ENCODE assay signal across 26 mouse cellular contexts in the genomic region with DNA sequence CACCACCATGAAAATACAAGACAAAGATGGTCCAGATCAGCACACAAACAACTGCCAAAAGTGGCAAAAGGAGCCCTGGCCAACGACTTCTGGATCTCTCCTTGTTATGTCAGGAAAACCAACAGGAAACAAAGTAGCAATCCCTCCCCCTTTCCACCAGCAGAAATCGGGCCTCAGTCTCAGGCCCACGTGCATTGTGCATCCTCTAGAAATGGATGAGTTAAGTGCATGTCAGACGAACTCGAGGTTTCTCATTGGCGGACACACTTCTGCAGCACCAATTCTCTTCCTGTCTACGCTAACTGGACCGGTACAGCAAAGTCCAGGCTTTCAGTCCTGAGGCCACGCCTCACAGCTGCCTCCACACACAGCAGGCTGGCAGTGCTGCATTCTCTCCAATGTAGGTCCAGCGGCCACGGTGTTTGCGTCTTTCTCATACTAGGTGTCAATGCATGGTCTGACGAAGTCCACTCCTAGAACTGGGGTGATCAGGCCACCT. TPM values are rescaled to one million over a fixed set of nuclear protein-coding genes. Genes with fewer than 3 reads are reported as not detected.
DNase-seq lines count a peak whose midpoint lies in the region; ATAC-seq lines count a peak whose summit lies in the region.
"Had no signal": no experiment of that assay in that cellular context is flagged by ENCODE, and none has a peak within 500 bp of the region (broad histone marks: within the 10 kb centered on the region; RNA-seq: fewer than 3 reads in every experiment).

No protein-coding gene starts in this region.

- H3K27me3 ChIP-seq in heart, embryonic 15.5 days, result no peaks in the 10 kb centered on the region
- no peaks in the 10 kb centered on the region for H3K27me3 ChIP-seq in kidney, embryonic 16.5 days (ENCODE audit: insufficient read depth, low read length)
- H3K27me3 ChIP-seq: embryonic facial prominence, embryonic 12.5 days; hindbrain, embryonic 12.5 days; kidney, embryonic 15.5 days; limb, embryonic 15.5 days; liver, embryonic 15.5 days; midbrain, embryonic 15.5 days; neural tube, embryonic 13.5 days had no signal

- peak; percentile 94 for DNase-seq in heart, adult 11 months
- DNase-seq in heart, adult 8-10 months (ENCODE audit: low spot score), result no peak
- no peak for DNase-seq in heart, postnatal 10 days
- DNase-seq in kidney, postnatal 4 days, result no peak
- DNase-seq in testis, postnatal 14 days (ENCODE audit: low spot score), result peak; percentile 58
- DNase-seq: adrenal gland, postnatal 14 days; cerebellum, adult 2 months; cerebellum, postnatal 25 days; layer of hippocampus, adult 9-11 months; lung, postnatal 4 days; retina, postnatal 1 day; right cerebral cortex, postnatal 25 days; spleen, adult 18-20 months; thymus, adult 18-20 months; thymus, postnatal 4 days had no signal

- no peak for ATAC-seq in heart, embryonic 15.5 days (replicated peaks; ENCODE audit: insufficient number of reproducible peaks, insufficient read depth, low FRiP score, low read depth)
- no peak for ATAC-seq in kidney, embryonic 16.5 days (ENCODE audit: low FRiP score, low TSS enrichment)
- ATAC-seq: CD4-positive, CD25-positive, alpha-beta regulatory T cell, adult 4 months; midbrain, embryonic 15.5 days had no signal

- intact Hi-C loops in heart, postnatal 10 days (cut with DNase I), result loop anchor here (2.0 kb wide), 1 partner anchor 63 kb away; no protein-coding TSS in a partner anchor

- H3K9me3 ChIP-seq in heart, embryonic 15.5 days (replicated peaks), result no peaks in the 10 kb centered on the region
- no peaks in the 10 kb centered on the region for H3K9me3 ChIP-seq in kidney, embryonic 16.5 days (ENCODE audit: low read length)
- H3K9me3 ChIP-seq: embryonic facial prominence, embryonic 12.5 days; hindbrain, embryonic 12.5 days; kidney, embryonic 15.5 days; limb, embryonic 15.5 days; liver, embryonic 15.5 days; midbrain, embryonic 15.5 days; neural tube, embryonic 13.5 days had no signal

- 75% methylated on average over 13 of the region's 13 CpGs for WGBS in heart, embryonic 15.5 days
- 81% methylated on average over 13 of the region's 13 CpGs for WGBS in kidney, embryonic 16.5 days

- no peak overlapping the region for H3K4me2 ChIP-seq in heart, embryonic 15.5 days
- H3K4me2 ChIP-seq in kidney, embryonic 16.5 days (replicated peaks; ENCODE audit: low read depth, low read length), result no peak overlapping the region
- H3K4me2 ChIP-seq: embryonic facial prominence, embryonic 12.5 days; hindbrain, embryonic 12.5 days; kidney, embryonic 15.5 days; limb, embryonic 15.5 days; liver, embryonic 15.5 days; midbrain, embryonic 15.5 days; neural tube, embryonic 13.5 days had no signal

- H3K36me3 ChIP-seq in heart, embryonic 15.5 days, result peaks cover 43% of the 10 kb centered on the region
- peaks cover 17% of the 10 kb centered on the region for H3K36me3 ChIP-seq in kidney, embryonic 16.5 days (ENCODE audit: insufficient read depth, low read length)

- H3K27ac ChIP-seq in heart, embryonic 15.5 days, result peak overlapping the region; percentile 93
- H3K27ac ChIP-seq in kidney, embryonic 16.5 days (ENCODE audit: low read length), result 0 out of 2 replicates have a peak overlapping the region, but pooled peaks have one; percentile 13
- H3K27ac ChIP-seq: embryonic facial prominence, embryonic 12.5 days; limb, embryonic 15.5 days; midbrain, embryonic 15.5 days had no signal

- peaks cover 41% of the 10 kb centered on the region for H3K4me1 ChIP-seq in heart, embryonic 15.5 days (replicated peaks)
- H3K4me1 ChIP-seq in kidney, embryonic 16.5 days (ENCODE audit: insufficient read depth, low read length), result peaks cover 22% of the 10 kb centered on the region

- H3K4me3 ChIP-seq in heart, embryonic 15.5 days, result no peak overlapping the region
- no peak overlapping the region for H3K4me3 ChIP-seq in kidney, embryonic 16.5 days (ENCODE audit: low read length)
- H3K4me3 ChIP-seq: embryonic facial prominence, embryonic 12.5 days; hindbrain, embryonic 12.5 days; kidney, embryonic 15.5 days; limb, embryonic 15.5 days; midbrain, embryonic 15.5 days; myocyte; neural tube, embryonic 13.5 days had no signal

- no peak overlapping the region for H3K9ac ChIP-seq in heart, embryonic 15.5 days
- no peak overlapping the region for H3K9ac ChIP-seq in kidney, embryonic 16.5 days (replicated peaks; ENCODE audit: low read length)
- H3K9ac ChIP-seq: embryonic facial prominence, embryonic 12.5 days; hindbrain, embryonic 12.5 days; kidney, embryonic 15.5 days; limb, embryonic 15.5 days; midbrain, embryonic 15.5 days; neural tube, embryonic 13.5 days had no signal

RNA-seq across cellular contexts. Expression of gene Ndst2, which starts 1.6 kb away (rescaled TPM):
- 10 to 100 TPM in 1 of 4 experiments, 1 to 10 TPM in 3; 7.1 to 10.6 (median 9.9) TPM for total RNA-seq in heart, adult 8-10 months (2022)
- polyA plus RNA-seq in heart, embryonic 15.5 days (2015; fragmentation: Nextera tagmentation; extraction: Ambion mirVana), result 13.8 and 17.8 TPM in 2 replicates
- total RNA-seq in heart, postnatal 10 days (2021), result 10 to 100 TPM; 15.5 to 18.3 TPM
- 31.6 and 33.5 TPM in 2 replicates for polyA plus RNA-seq in kidney, embryonic 16.5 days (2015; fragmentation: Nextera tagmentation; extraction: Ambion mirVana)

RNA-seq across cellular contexts. Expression of gene Zswim8, which starts 28.6 kb away (rescaled TPM):
- total RNA-seq in heart, adult 8-10 months (2022), result 10 to 100 TPM; 38.7 to 47.0 (median 43.1) TPM
- polyA plus RNA-seq in heart, embryonic 15.5 days (2015; fragmentation: Nextera tagmentation; extraction: Ambion mirVana), result 18.2 and 24.7 TPM in 2 replicates
- 10 to 100 TPM; 68.7 to 71.7 TPM for total RNA-seq in heart, postnatal 10 days (2021)
- 28.3 and 33.6 TPM in 2 replicates for polyA plus RNA-seq in kidney, embryonic 16.5 days (2015; fragmentation: Nextera tagmentation; extraction: Ambion mirVana)

RNA-seq across cellular contexts. Expression of gene Chchd1, which starts 33.1 kb away (rescaled TPM):
- 100 to 1,000 TPM; 110 to 126 (median 118) TPM for total RNA-seq in heart, adult 8-10 months (2022)
- 159 and 218 TPM in 2 replicates for polyA plus RNA-seq in heart, embryonic 15.5 days (2015; fragmentation: Nextera tagmentation; extraction: Ambion mirVana)
- total RNA-seq in heart, postnatal 10 days (2021), result 10 to 100 TPM; 83.7 to 91.9 TPM
- 161 and 171 TPM in 2 replicates for polyA plus RNA-seq in kidney, embryonic 16.5 days (2015; fragmentation: Nextera tagmentation; extraction: Ambion mirVana)

RNA-seq across cellular contexts. Expression of gene Fut11, which starts 41.2 kb away (rescaled TPM):
- 1 to 10 TPM; 4.2 to 4.9 (median 4.6) TPM for total RNA-seq in heart, adult 8-10 months (2022)
- polyA plus RNA-seq in heart, embryonic 15.5 days (2015; fragmentation: Nextera tagmentation; extraction: Ambion mirVana), result 19.0 and 23.9 TPM in 2 replicates
- total RNA-seq in heart, postnatal 10 days (2021), result 10 to 100 TPM; 11.1 to 11.6 TPM
- polyA plus RNA-seq in kidney, embryonic 16.5 days (2015; fragmentation: Nextera tagmentation; extraction: Ambion mirVana), result 28.2 and 28.5 TPM in 2 replicates

RNA-seq across cellular contexts. Expression of gene Camk2g, which starts 57.9 kb away (rescaled TPM):
- total RNA-seq in heart, adult 8-10 months (2022), result 10 to 100 TPM; 47.2 to 73.5 (median 58.4) TPM
- 75.7 and 76.8 TPM in 2 replicates for polyA plus RNA-seq in heart, embryonic 15.5 days (2015; fragmentation: Nextera tagmentation; extraction: Ambion mirVana)
- total RNA-seq in heart, postnatal 10 days (2021), result 10 to 100 TPM; 48.5 to 59.8 TPM
- polyA plus RNA-seq in kidney, embryonic 16.5 days (2015; fragmentation: Nextera tagmentation; extraction: Ambion mirVana), result 41.7 and 46.0 TPM in 2 replicates

Comparison
In these comparisons a context has a peak if more than half of its experiments do, and no peak if none do; other contexts are left out.
1. DNase-seq: peak in heart, adult 11 months (single experiment) and testis, postnatal 14 days (single experiment); none in heart, adult 8-10 months (single experiment), heart, postnatal 10 days (0 of 2) and kidney, postnatal 4 days (0 of 2).